Mouse (Mus musculus) stomach, embryonic 16.5 days (tissue): ENCODE data around the gene Mrpl22. TPM values are rescaled to one million over a fixed set of nuclear protein-coding genes. Genes with fewer than 3 reads are reported as not detected.

Source experiments
- ATAC-seq: fragments of 200-750 bp; cut with Nextera tagmentation; 2 replicates; pipeline ENCODE4 v1.8.0; 2017; ENCODE audit warnings: moderate number of reproducible peaks, moderate TSS enrichment; ENCODE audit not compliant: insufficient read depth, low FRiP score
- H3K27ac ChIP-seq: fragments of 300-500 bp; sonication (generic); 2 replicates; pipeline ENCODE4 v1.5.1; 2014; ENCODE audit warnings: low read length
- H3K27me3 ChIP-seq: fragments of 300-500 bp; sonication (generic); 2 replicates; pipeline ENCODE4 v1.6.1; 2014; ENCODE audit warnings: low read length, control low read depth, mixed read lengths; ENCODE audit not compliant: control insufficient read depth, insufficient read depth
- H3K36me3 ChIP-seq: fragments of 300-500 bp; sonication (generic); 2 replicates; pipeline ENCODE4 v1.6.1; 2014; ENCODE audit warnings: low read length; ENCODE audit not compliant: control insufficient read depth, insufficient read depth
- H3K4me1 ChIP-seq: fragments of 300-500 bp; sonication (generic); 2 replicates; pipeline ENCODE4 v1.6.1; 2014; ENCODE audit warnings: low read length, control low read depth, mixed read lengths; ENCODE audit not compliant: control insufficient read depth, insufficient read depth
- H3K4me2 ChIP-seq: fragments of 300-500 bp; sonication (generic); 2 replicates; pipeline ENCODE4 v1.6.1; 2014; ENCODE audit warnings: low read depth, low read length, mixed read lengths
- H3K4me3 ChIP-seq: fragments of 300-500 bp; sonication (generic); replicated peaks from 2 replicates; pipeline ENCODE4 v1.5.1; 2014; ENCODE audit warnings: mild to moderate bottlenecking, low read length
- H3K9ac ChIP-seq: fragments of 300-500 bp; sonication (generic); 2 replicates; pipeline ENCODE4 v1.6.1; 2014; ENCODE audit warnings: low read length
- H3K9me3 ChIP-seq: fragments of 300-500 bp; sonication (generic); replicated peaks from 2 replicates; pipeline ENCODE4 v1.6.1; 2016; ENCODE audit warnings: low read length, control low read depth; ENCODE audit not compliant: control insufficient read depth
- WGBS: fragments of 180-500 bp; shearing (Covaris S2); extraction: QIAGEN DNeasy Blood & Tissue Kit; methylation state at CpG from one replicate; pipeline ENCODE4 v1.1.7; 2014; 5-methylcytosine and 5-hydroxymethylcytosine counted together
- polyA plus RNA-seq: library from polyadenylated mRNA; unstranded; fragments of >200 nt; fragmentation: Nextera tagmentation; extraction: Ambion mirVana; gene quantifications from 2 replicates; pipeline ENCODE4 v1.2.1, GENCODE M21; 2015

Gene Mrpl22
- polyA plus RNA-seq, 1 experiment from 2014 or later, result 118 TPM

DNA sequence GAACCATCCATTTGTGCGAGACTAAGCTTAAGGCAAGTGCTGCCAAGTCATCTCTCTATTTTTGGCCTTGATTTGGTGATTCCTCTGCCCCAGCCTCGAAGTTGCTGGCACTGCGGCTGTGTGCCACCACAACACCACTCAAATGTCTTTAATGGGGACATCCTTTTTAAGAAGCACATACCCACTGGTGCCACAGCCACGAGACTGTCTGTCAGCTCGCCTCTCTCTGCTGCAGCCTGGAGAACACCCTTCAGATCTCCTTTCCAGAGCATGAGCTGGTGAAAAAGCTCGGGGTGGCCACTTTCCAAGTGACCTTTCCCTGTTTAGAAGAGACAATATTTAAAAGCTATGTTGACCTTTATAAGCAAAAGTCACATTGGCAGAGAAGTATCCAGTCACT lies 34.8 kb upstream of the Mrpl22 start:
- no peak for ATAC-seq
- Histone ChIP-seq H3K9me3 (no peaks in the 10 kb centered on the region), H3K4me3 (no peak overlapping the region), H3K9ac (no peak overlapping the region), H3K36me3 (peaks cover 19% of the 10 kb centered on the region), H3K27ac (no peak overlapping the region), H3K4me2 (no peak overlapping the region), H3K27me3 (no peaks in the 10 kb centered on the region), H3K4me1 (no peaks in the 10 kb centered on the region)
- 87% methylated on average over 6 of the region's 6 CpGs for WGBS

- 89% methylated on average over 11 of the region's 11 CpGs for WGBS
- Histone ChIP-seq H3K27me3 (no peaks in the 10 kb centered on the region), H3K27ac (no peak overlapping the region), H3K4me1 (no peaks in the 10 kb centered on the region), H3K4me2 (no peak overlapping the region), H3K4me3 (no peak overlapping the region), H3K9ac (no peak overlapping the region), H3K36me3 (peaks cover 22% of the 10 kb centered on the region), H3K9me3 (no peaks in the 10 kb centered on the region)
- ATAC-seq, result no peak
These were observed 32.6 kb upstream of the Mrpl22 start for GRCm38 (mm10) chr11:58138821-58139220.

GRCm38 (mm10) chr11:58139466-58139865 lies 32.0 kb upstream of the Mrpl22 start:
- ATAC-seq, result no peak
- Histone ChIP-seq H3K9ac (no peak overlapping the region), H3K27me3 (no peaks in the 10 kb centered on the region), H3K9me3 (no peaks in the 10 kb centered on the region), H3K27ac (no peak overlapping the region), H3K36me3 (peaks cover 22% of the 10 kb centered on the region), H3K4me1 (no peaks in the 10 kb centered on the region), H3K4me2 (no peak overlapping the region), H3K4me3 (no peak overlapping the region)
- 70% methylated on average over 3 of the region's 3 CpGs for WGBS

- WGBS, result 86% methylated on average over 9 of the region's 9 CpGs
- Histone ChIP-seq H3K4me3 (no peak overlapping the region), H3K27me3 (no peaks in the 10 kb centered on the region), H3K27ac (no peak overlapping the region), H3K4me2 (no peak overlapping the region), H3K36me3 (peaks cover 26% of the 10 kb centered on the region), H3K9me3 (no peaks in the 10 kb centered on the region), H3K9ac (no peak overlapping the region), H3K4me1 (no peaks in the 10 kb centered on the region)
- no peak for ATAC-seq
These were observed 27.6 kb upstream of the Mrpl22 start for GRCm38 (mm10) chr11:58143704-58144426.

- H3K36me3 ChIP-seq, result peaks cover 16% of the 10 kb centered on the region
- H3K9me3 ChIP-seq, result no peaks in the 10 kb centered on the region
- H3K4me1 ChIP-seq, result no peaks in the 10 kb centered on the region
- no peak overlapping the region for H3K4me3 ChIP-seq
- H3K4me2 ChIP-seq, result no peak overlapping the region
- ATAC-seq, result no peak
- H3K27me3 ChIP-seq, result no peaks in the 10 kb centered on the region
- H3K27ac ChIP-seq, result no peak overlapping the region
- WGBS, result 75% methylated on average over 5 of the region's 5 CpGs
- no peak overlapping the region for H3K9ac ChIP-seq
These were observed 25.2 kb upstream of the Mrpl22 start for GRCm38 (mm10) chr11:58146241-58146640.

DNA sequence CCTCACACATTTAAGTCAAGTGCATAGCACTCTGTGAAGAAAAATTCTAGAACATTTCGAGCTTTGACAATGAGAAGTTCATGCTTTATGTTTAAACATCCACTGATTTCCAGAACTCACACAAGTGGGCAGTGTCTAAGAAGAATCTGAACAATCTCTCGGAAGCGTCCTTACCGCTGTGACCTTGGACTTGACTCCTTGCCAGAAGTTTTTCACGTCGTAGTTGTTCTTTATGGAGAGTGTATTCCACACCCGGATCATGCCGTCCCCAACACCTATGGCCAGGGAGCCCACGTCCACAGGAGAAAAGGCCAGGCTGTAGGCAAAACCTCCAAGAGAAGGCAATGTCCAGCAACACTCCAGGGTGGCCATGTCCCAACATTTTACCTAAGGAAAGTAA lies 16.0 kb upstream of the Mrpl22 start:
- H3K4me2 ChIP-seq, result no peak overlapping the region
- peaks cover 26% of the 10 kb centered on the region for H3K36me3 ChIP-seq
- no peak overlapping the region for H3K4me3 ChIP-seq
- no peaks in the 10 kb centered on the region for H3K9me3 ChIP-seq
- no peaks in the 10 kb centered on the region for H3K4me1 ChIP-seq
- H3K27ac ChIP-seq, result no peak overlapping the region
- no peak for ATAC-seq
- WGBS, result 91% methylated on average over 9 of the region's 9 CpGs
- H3K9ac ChIP-seq, result no peak overlapping the region
- H3K27me3 ChIP-seq, result no peaks in the 10 kb centered on the region

GRCm38 (mm10) chr11:58156871-58157270 lies 14.6 kb upstream of the Mrpl22 start:
- no peak overlapping the region for H3K9ac ChIP-seq
- H3K4me3 ChIP-seq, result no peak overlapping the region
- H3K27ac ChIP-seq, result no peak overlapping the region
- no peak overlapping the region for H3K4me2 ChIP-seq
- no peak for ATAC-seq
- no peaks in the 10 kb centered on the region for H3K27me3 ChIP-seq
- WGBS, result 75% methylated on average over 3 of the region's 3 CpGs
- peaks cover 30% of the 10 kb centered on the region for H3K36me3 ChIP-seq
- H3K9me3 ChIP-seq, result no peaks in the 10 kb centered on the region
- H3K4me1 ChIP-seq, result no peaks in the 10 kb centered on the region

- Histone ChIP-seq H3K9me3 (0 out of 2 replicates have a peak, but pooled peaks cover 5% of the 10 kb centered on the region), H3K27ac (no peak overlapping the region), H3K36me3 (peaks cover 21% of the 10 kb centered on the region), H3K4me3 (no peak overlapping the region), H3K27me3 (no peaks in the 10 kb centered on the region), H3K4me2 (no peak overlapping the region), H3K4me1 (peaks cover 7% of the 10 kb centered on the region), H3K9ac (no peak overlapping the region)
- no peak for ATAC-seq
- WGBS, result 93% methylated on average over 2 of the region's 2 CpGs
These were observed 6.4 kb upstream of the Mrpl22 start for GRCm38 (mm10) chr11:58165072-58165471.

DNA sequence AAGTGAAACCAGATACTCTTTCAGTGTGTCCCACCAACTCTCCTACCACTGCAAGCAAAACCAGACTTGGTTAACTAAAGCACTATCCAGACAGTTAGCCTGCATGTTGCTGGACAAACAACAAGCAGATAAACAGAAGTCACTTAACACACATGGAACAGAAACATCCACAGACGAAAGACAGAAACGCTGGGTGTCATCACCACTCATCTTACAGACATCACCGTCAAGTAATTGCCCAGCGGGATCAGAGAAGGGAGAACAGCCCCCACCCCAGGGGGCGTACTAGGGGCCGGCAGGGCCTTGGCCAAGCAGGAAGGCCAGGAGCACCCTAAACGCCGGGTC lies 3.7 kb upstream of the Mrpl22 start:
- Histone ChIP-seq H3K4me2 (peak overlapping the region; percentile 79), H3K27ac (peak overlapping the region; percentile 28; the same call in 1 of the 2 replicates), H3K27me3 (no peaks in the 10 kb centered on the region), H3K9me3 (0 out of 2 replicates have a peak, but pooled peaks cover 5% of the 10 kb centered on the region), H3K9ac (peak overlapping the region; percentile 93), H3K4me3 (peak overlapping the region; percentile 78), H3K36me3 (peaks cover 17% of the 10 kb centered on the region), H3K4me1 (peaks cover 17% of the 10 kb centered on the region)
- WGBS, result 0% methylated on average over 8 of the region's 8 CpGs
- ATAC-seq, result no peak; the same call in 1 of the 2 replicates
